Mouse (Mus musculus) embryonic facial prominence, embryonic 15.5 days (tissue): Measurements from ENCODE around the gene Ropn1l. TPM values are rescaled to one million over a fixed set of nuclear protein-coding genes. Genes with fewer than 3 reads are reported as not detected.

Source experiments
- ATAC-seq: fragments of 200-750 bp; cut with Nextera tagmentation; 2 replicates; pipeline ENCODE4 v1.8.0; 2017; ENCODE audit warnings: low read depth, moderate TSS enrichment; ENCODE audit not compliant: insufficient number of reproducible peaks, low FRiP score, low TSS enrichment
- H3K27ac ChIP-seq: fragments of 300-500 bp; sonication (generic); replicated peaks from 2 replicates; pipeline ENCODE4 v1.5.1; 2015; ENCODE audit warnings: mild to moderate bottlenecking, inconsistent platforms
- H3K27me3 ChIP-seq: fragments of 300-500 bp; sonication (generic); 2 replicates; pipeline ENCODE4 v1.6.1; 2015; ENCODE audit warnings: inconsistent platforms
- H3K36me3 ChIP-seq: fragments of 300-500 bp; sonication (generic); 2 replicates; pipeline ENCODE4 v1.6.1; 2015; ENCODE audit warnings: mild to moderate bottlenecking, inconsistent platforms
- H3K4me1 ChIP-seq: fragments of 300-500 bp; sonication (generic); 2 replicates; pipeline ENCODE4 v1.6.1; 2015; ENCODE audit warnings: inconsistent platforms
- H3K4me2 ChIP-seq: fragments of 300-500 bp; sonication (generic); replicated peaks from 2 replicates; pipeline ENCODE4 v1.6.1; 2015; ENCODE audit warnings: mild to moderate bottlenecking, inconsistent platforms
- H3K4me3 ChIP-seq: fragments of 300-500 bp; sonication (generic); replicated peaks from 2 replicates; pipeline ENCODE4 v1.5.1; 2015; ENCODE audit warnings: mild to moderate bottlenecking, inconsistent platforms
- H3K9ac ChIP-seq: fragments of 300-500 bp; sonication (generic); 2 replicates; pipeline ENCODE4 v1.6.1; 2015; ENCODE audit warnings: inconsistent platforms
- H3K9me3 ChIP-seq: fragments of 300-500 bp; sonication (generic); replicated peaks from 2 replicates; pipeline ENCODE4 v1.6.1; 2016; ENCODE audit warnings: inconsistent platforms
- WGBS: fragments of 180-500 bp; shearing (Covaris S2); methylation state at CpG from one replicate; pipeline ENCODE4 v1.1.7; 2015; 5-methylcytosine and 5-hydroxymethylcytosine counted together
- polyA plus RNA-seq: library from polyadenylated mRNA; unstranded; fragments of >200 nt; fragmentation: Nextera tagmentation; extraction: Ambion mirVana; gene quantifications from 2 replicates; pipeline ENCODE4 v1.2.1, GENCODE M21; 2015

The Ropn1l gene
- polyA plus RNA-seq, 1 experiment from 2014 or later, result 5.8 TPM

DNA sequence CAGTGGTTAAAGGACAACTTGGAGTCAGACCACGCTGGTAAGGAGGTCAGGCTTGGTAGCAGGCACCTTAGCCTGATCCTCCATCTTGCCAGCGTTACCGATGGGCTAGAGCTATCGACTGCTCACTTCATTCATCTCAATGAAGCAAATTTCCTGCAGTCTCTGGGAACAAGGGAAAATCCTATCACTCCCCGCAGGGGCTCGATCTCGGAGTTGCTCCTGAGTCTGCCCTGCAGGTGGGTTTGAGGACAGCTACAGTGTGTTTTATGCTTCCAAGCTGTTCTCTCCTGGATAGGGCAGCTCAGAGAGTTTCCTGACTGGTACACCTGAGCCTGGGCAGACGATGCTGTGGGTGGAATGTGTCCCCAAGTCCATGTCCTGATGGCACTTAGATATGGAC lies 49.2 kb downstream of the Ropn1l start:
- no peak overlapping the region for H3K27ac ChIP-seq
- 88% methylated on average over 8 of the region's 8 CpGs for WGBS
- no peak overlapping the region for H3K4me3 ChIP-seq
- H3K27me3 ChIP-seq, result no peaks in the 10 kb centered on the region
- H3K36me3 ChIP-seq, result no peaks in the 10 kb centered on the region
- ATAC-seq, result no peak
- no peaks in the 10 kb centered on the region for H3K9me3 ChIP-seq
- no peak overlapping the region for H3K4me2 ChIP-seq
- no peak overlapping the region for H3K9ac ChIP-seq
- H3K4me1 ChIP-seq, result no peaks in the 10 kb centered on the region

DNA sequence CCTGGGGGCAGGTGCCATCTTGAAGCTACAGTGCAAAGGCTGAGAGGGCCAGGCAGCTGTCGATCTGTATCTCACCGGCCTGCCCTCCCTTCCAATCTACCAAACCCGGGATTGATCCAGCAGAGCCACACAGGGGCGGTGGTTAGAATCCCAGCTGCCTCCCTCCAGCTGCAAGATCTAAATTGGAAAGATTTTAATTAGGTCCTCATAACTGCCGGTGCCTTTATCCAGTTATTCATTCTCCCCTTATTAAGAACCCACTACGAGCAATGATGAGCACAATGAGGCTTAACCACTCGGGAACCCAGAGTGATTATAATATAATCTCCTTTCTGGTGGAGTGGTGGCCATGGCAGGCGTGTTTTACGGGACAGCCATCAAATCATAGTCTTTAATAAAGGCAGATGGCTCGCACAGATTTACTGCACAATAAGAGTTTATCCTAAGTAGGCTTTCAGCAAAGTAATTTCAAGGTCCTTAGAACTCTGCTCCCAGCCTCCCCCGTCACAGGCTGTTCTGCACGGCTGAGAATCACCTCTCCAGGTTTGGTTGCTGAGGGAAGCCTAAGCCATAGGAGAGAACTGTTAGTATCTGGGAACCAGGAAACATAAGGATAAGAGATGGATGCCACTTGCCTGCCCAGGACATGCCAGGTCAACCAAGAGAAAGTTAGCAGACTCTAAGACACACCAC lies 51.2 kb downstream of the Ropn1l start:
- Histone ChIP-seq H3K4me3 (no peak overlapping the region), H3K27ac (no peak overlapping the region), H3K27me3 (no peaks in the 10 kb centered on the region), H3K36me3 (no peaks in the 10 kb centered on the region), H3K4me1 (no peaks in the 10 kb centered on the region), H3K9me3 (no peaks in the 10 kb centered on the region), H3K4me2 (no peak overlapping the region), H3K9ac (no peak overlapping the region)
- no peak for ATAC-seq
- 68% methylated on average over 12 of the region's 12 CpGs for WGBS

DNA sequence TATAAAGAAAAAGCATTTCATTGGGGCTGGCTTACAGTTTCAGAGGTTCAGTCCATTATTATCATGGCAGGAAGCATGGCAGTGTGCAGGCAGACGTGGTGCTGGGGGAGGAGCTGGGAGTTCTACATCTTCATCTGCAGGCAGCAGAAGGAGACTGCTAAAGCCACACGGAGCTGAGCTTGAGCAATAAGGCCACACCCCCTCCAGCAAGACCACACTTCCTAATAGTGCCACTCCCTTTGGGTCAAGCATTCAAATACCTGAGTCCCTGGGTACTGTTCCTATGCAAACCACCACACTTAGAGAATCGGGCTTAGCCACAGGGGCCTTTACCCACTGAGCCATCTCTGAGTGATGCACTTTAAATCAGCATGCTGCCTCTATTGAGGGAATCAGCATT lies 52.6 kb downstream of the Ropn1l start:
- Histone ChIP-seq H3K27ac (no peak overlapping the region), H3K4me3 (no peak overlapping the region), H3K9me3 (no peaks in the 10 kb centered on the region), H3K36me3 (no peaks in the 10 kb centered on the region), H3K27me3 (no peaks in the 10 kb centered on the region), H3K4me2 (no peak overlapping the region), H3K4me1 (no peaks in the 10 kb centered on the region), H3K9ac (no peak overlapping the region)
- 30% methylated on average over 3 of the region's 3 CpGs for WGBS
- no peak for ATAC-seq

DNA sequence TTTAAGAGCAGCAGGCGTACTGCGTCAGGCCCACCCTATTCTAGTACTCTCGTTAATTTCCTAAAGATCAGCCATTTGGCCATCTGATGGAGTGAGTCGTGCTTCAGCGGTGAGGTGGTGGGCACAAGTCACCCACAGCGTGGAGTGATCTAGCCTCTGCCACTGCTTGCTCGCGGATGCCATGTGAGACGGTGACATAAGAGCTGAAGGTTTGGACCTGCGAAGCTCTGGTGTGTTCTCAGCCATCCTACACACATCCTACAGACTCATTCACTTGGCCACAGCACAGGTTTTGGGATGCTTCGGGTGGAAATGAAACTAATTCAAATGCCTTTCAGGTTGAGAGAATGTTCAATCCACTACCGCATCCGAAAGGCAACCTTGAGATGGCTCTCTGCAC lies 54.8 kb downstream of the Ropn1l start:
- H3K36me3 ChIP-seq, result no peaks in the 10 kb centered on the region
- WGBS, result 91% methylated on average over 13 of the region's 13 CpGs

GRCm38 (mm10) chr15:31397379-31397778 lies 56.2 kb downstream of the Ropn1l start:
- Histone ChIP-seq H3K36me3 (no peaks in the 10 kb centered on the region), H3K9ac (no peak overlapping the region), H3K4me1 (no peaks in the 10 kb centered on the region), H3K27me3 (no peaks in the 10 kb centered on the region), H3K27ac (no peak overlapping the region), H3K4me3 (no peak overlapping the region), H3K4me2 (no peak overlapping the region), H3K9me3 (no peaks in the 10 kb centered on the region)
- no peak for ATAC-seq
- 78% methylated on average over 3 of the region's 3 CpGs for WGBS

More for the DNA sequence above, 54.8 kb downstream of the Ropn1l start:
- Histone ChIP-seq H3K9me3 (no peaks in the 10 kb centered on the region), H3K4me1 (no peaks in the 10 kb centered on the region), H3K4me3 (no peak overlapping the region), H3K27me3 (no peaks in the 10 kb centered on the region), H3K4me2 (no peak overlapping the region), H3K27ac (no peak overlapping the region), H3K9ac (no peak overlapping the region)
- ATAC-seq, result no peak

DNA sequence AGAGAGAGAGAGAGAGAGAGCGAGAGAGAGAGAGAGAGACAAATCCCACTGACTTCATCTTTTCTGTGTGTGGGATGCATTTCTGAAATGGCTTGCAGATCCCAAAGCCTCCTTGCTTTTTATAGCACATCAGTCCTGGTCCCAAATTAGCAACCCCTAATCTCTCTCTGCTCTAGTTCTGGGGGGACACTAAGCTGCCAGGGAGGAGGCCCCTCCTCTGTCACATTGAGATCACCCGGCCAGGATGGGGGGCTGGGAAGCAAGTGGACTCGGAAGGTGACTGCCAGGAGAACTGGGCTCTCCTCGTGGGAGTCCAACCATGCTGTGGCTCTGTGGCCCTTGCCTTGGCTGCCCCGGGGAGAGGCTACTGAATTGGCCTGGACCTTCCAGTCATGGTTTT lies 56.8 kb downstream of the Ropn1l start:
- Histone ChIP-seq H3K4me2 (no peak overlapping the region), H3K4me1 (no peaks in the 10 kb centered on the region), H3K27me3 (no peaks in the 10 kb centered on the region), H3K27ac (no peak overlapping the region), H3K9me3 (no peaks in the 10 kb centered on the region), H3K4me3 (no peak overlapping the region), H3K36me3 (no peaks in the 10 kb centered on the region), H3K9ac (no peak overlapping the region)
- whole genome bisulfite sequencing, result 79% methylated on average over 5 of the region's 5 CpGs
- ATAC-seq, result no peak

- no peak overlapping the region for H3K9ac ChIP-seq
- H3K4me1 ChIP-seq, result no peaks in the 10 kb centered on the region
- H3K4me2 ChIP-seq, result no peak overlapping the region
- H3K36me3 ChIP-seq, result no peaks in the 10 kb centered on the region
- no peaks in the 10 kb centered on the region for H3K9me3 ChIP-seq
- WGBS, result 73% methylated on average over 4 of the region's 4 CpGs
- no peaks in the 10 kb centered on the region for H3K27me3 ChIP-seq
- no peak overlapping the region for H3K27ac ChIP-seq
- ATAC-seq, result no peak
- no peak overlapping the region for H3K4me3 ChIP-seq
Measured at GRCm38 (mm10) chr15:31395986-31396385, 57.6 kb downstream of the Ropn1l start.

DNA sequence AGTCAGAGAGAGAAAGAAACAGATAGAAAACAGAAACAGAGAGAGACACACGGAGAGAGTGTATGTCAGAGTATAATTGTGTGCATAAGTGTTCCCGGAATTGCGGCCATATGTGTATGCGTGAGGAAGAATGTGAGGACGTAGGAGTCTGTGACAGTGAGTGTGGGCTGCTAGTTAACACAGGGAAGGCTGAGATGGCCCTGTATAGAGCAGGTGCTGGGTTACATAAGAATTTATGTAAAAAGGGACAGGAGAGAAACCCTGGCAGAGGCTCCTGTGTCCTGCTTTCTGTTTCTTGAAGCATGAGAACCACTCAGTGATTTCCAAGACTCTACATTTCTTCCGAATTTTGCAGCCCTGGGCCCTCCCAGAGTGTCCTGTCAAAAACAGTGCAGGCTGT lies 60.1 kb downstream of the Ropn1l start:
- Histone ChIP-seq H3K4me3 (no peak overlapping the region), H3K9me3 (no peaks in the 10 kb centered on the region), H3K4me2 (no peak overlapping the region), H3K27me3 (no peaks in the 10 kb centered on the region), H3K27ac (no peak overlapping the region), H3K9ac (no peak overlapping the region), H3K4me1 (no peaks in the 10 kb centered on the region), H3K36me3 (no peaks in the 10 kb centered on the region)
- 66% methylated on average over 6 of the region's 6 CpGs for WGBS
- ATAC-seq, result no peak

- H3K4me3 ChIP-seq, result no peak overlapping the region
- H3K4me1 ChIP-seq, result no peaks in the 10 kb centered on the region
- no peak for ATAC-seq
- H3K36me3 ChIP-seq, result no peaks in the 10 kb centered on the region
- peaks cover under 1% of the 10 kb centered on the region; the same call in 1 of the 2 replicates for H3K9me3 ChIP-seq
- no peak overlapping the region for H3K9ac ChIP-seq
- H3K4me2 ChIP-seq, result no peak overlapping the region
- H3K27me3 ChIP-seq, result no peaks in the 10 kb centered on the region
- no peak overlapping the region for H3K27ac ChIP-seq
- WGBS, result 67% methylated on average over 7 of the region's 7 CpGs
Measured at GRCm38 (mm10) chr15:31392705-31393104, 60.8 kb downstream of the Ropn1l start.

GRCm38 (mm10) chr15:31392135-31392534 lies 61.4 kb downstream of the Ropn1l start:
- Histone ChIP-seq H3K9me3 (peaks cover 5% of the 10 kb centered on the region; the same call in 1 of the 2 replicates), H3K36me3 (no peaks in the 10 kb centered on the region), H3K27me3 (no peaks in the 10 kb centered on the region), H3K4me3 (no peak overlapping the region), H3K27ac (no peak overlapping the region), H3K4me1 (no peaks in the 10 kb centered on the region), H3K4me2 (no peak overlapping the region), H3K9ac (no peak overlapping the region)
- ATAC-seq, result no peak
- 77% methylated on average over 4 of the region's 4 CpGs for WGBS
